Mouse (Mus musculus) C2C12 (cell line): Measurements from ENCODE around the gene Rpf2.

ENCODE experiments used
- CTCF ChIP-seq: IDR thresholded peaks from one replicate; pipeline ENCODE4 v1.5.1; 2011; ENCODE audit not compliant: control insufficient read depth, insufficient read depth, insufficient read length
- MAX ChIP-seq: IDR thresholded peaks from one replicate; pipeline ENCODE4 v1.6.1; 2011; ENCODE audit warnings: mild to moderate bottlenecking, control low read depth
- USF1 ChIP-seq: IDR thresholded peaks from one replicate; pipeline ENCODE4 v1.6.1; 2011; ENCODE audit warnings: low read depth, mild to moderate bottlenecking, control low read depth, moderate library complexity

GRCm38 (mm10) chr10:40212443-40213169 is 34.2 kb downstream of the Rpf2 start:
- TF ChIP-seq CTCF (peak; percentile 84), MAX (no peak), USF1 (no peak)
